Mouse (Mus musculus) bone marrow, adult 2 months (tissue): ENCODE data around the gene Insm2.

Experiments used
- CTCF ChIP-seq: fragments of 200-500 bp; IDR thresholded peaks from 2 replicates; pipeline ENCODE4 v1.5.1; 2011; ENCODE audit warnings: low read length, control low read depth; ENCODE audit not compliant: control insufficient read depth, insufficient read depth
- POLR2A ChIP-seq: fragments of 200-500 bp; IDR thresholded peaks from 2 replicates; pipeline ENCODE4 v1.6.1; 2011; ENCODE audit warnings: low read depth, mild to moderate bottlenecking, control low read depth, low read length, borderline replicate concordance; ENCODE audit not compliant: control insufficient read depth

GRCm38 (mm10) chr12:55620321-55620720 lies 21.1 kb downstream of the Insm2 start:
- TF ChIP-seq POLR2A (no peak), CTCF (no peak)
